Mouse (Mus musculus) forebrain, embryonic 12.5 days (tissue): ENCODE results near the gene Rap1a. TPM values are rescaled to one million over a fixed set of nuclear protein-coding genes. Genes with fewer than 3 reads are reported as not detected.

Experiments used
- ATAC-seq: fragments of 200-750 bp; cut with Nextera tagmentation; 2 replicates; pipeline ENCODE4 v1.8.0; 2017; ENCODE audit warnings: moderate TSS enrichment; ENCODE audit not compliant: low FRiP score
- H3K27ac ChIP-seq: fragments of 300-500 bp; sonication (generic); 2 replicates; pipeline ENCODE4 v1.5.1; 2016; ENCODE audit warnings: mild to moderate bottlenecking
- H3K27me3 ChIP-seq: fragments of 300-500 bp; sonication (generic); 2 replicates; pipeline ENCODE4 v1.6.1; 2016; ENCODE audit warnings: mild to moderate bottlenecking
- H3K36me3 ChIP-seq: fragments of 300-500 bp; sonication (generic); replicated peaks from 2 replicates; pipeline ENCODE4 v1.6.1; 2016; ENCODE audit warnings: mild to moderate bottlenecking
- H3K4me1 ChIP-seq: fragments of 300-500 bp; sonication (generic); 2 replicates; pipeline ENCODE4 v1.6.1; 2016
- H3K4me2 ChIP-seq: fragments of 300-500 bp; sonication (generic); 2 replicates; pipeline ENCODE4 v1.6.1; 2016; ENCODE audit warnings: mild to moderate bottlenecking, moderate library complexity
- H3K4me3 ChIP-seq: fragments of 300-500 bp; sonication (generic); replicated peaks from 2 replicates; pipeline ENCODE4 v1.5.1; 2016; ENCODE audit warnings: mild to moderate bottlenecking
- H3K9ac ChIP-seq: fragments of 300-500 bp; sonication (generic); 2 replicates; pipeline ENCODE4 v1.6.1; 2016; ENCODE audit warnings: mild to moderate bottlenecking
- H3K9me3 ChIP-seq: fragments of 300-500 bp; sonication (generic); 2 replicates; pipeline ENCODE4 v1.6.1; 2016
- WGBS: fragments of 180-500 bp; shearing (Covaris S2); methylation state at CpG from one replicate; pipeline ENCODE4 v1.1.7; 2016; 5-methylcytosine and 5-hydroxymethylcytosine counted together
- polyA plus RNA-seq: library from polyadenylated mRNA; unstranded; fragments of >200 nt; fragmentation: Nextera tagmentation; extraction: Ambion mirVana; gene quantifications from 2 replicates; pipeline ENCODE4 v1.2.1, GENCODE M21; 2016

Gene Rap1a
- polyA plus RNA-seq, 1 experiment from 2014 or later: 81.6 TPM

DNA sequence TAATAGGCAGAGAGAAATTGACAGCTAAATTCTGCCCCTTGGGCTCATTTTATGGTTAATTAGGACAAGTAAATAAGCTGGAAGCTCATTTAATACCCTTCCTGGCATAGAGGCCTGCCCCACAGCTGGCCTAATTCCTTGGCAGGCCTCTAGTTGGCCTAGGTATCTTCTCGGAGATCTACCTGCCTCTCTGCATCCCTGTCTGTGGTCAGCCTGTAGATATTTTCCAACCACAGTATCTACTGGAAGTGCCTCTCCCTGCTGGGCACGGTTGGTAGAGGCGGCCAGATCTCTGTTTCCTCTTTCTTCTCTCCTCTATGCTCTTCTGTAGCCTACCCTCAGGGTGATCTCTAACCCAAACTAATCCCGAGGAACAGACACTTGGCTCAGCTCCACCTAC, 81.2 kb downstream of the Rap1a start:
- H3K9me3 ChIP-seq: no peaks in the 10 kb centered on the region
- H3K36me3 ChIP-seq: no peaks in the 10 kb centered on the region
- H3K4me3 ChIP-seq: no peak overlapping the region
- H3K27ac ChIP-seq: no peak overlapping the region
- 69% methylated on average over 4 of the region's 4 CpGs for WGBS
- H3K4me1 ChIP-seq: peaks cover 11% of the 10 kb centered on the region
- no peak overlapping the region for H3K9ac ChIP-seq
- H3K4me2 ChIP-seq: no peak overlapping the region
- no peak for ATAC-seq
- no peaks in the 10 kb centered on the region for H3K27me3 ChIP-seq

DNA sequence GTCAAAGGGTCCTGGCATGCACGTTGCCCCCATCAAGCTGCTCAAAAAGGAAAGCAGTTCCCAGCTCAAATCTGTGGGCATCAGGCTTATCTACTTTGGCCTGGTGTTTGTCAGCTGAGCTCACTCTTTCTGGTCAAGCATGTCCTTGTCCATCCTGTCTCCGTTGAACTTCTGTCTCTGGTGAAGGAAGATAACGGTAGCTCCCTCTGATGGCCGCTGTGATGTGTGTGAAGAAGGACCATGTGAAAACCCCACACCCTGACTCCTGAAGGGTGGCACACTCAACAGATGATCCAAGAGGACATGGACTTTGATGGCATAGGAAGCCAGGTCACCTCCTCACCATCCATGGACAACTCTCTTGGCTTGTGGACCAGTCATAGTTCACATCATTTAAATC, 82.4 kb downstream of the Rap1a start:
- Histone ChIP-seq H3K4me1 (peaks cover 20% of the 10 kb centered on the region), H3K4me3 (no peak overlapping the region), H3K27ac (no peak overlapping the region), H3K27me3 (no peaks in the 10 kb centered on the region), H3K36me3 (no peaks in the 10 kb centered on the region), H3K4me2 (no peak overlapping the region), H3K9me3 (no peaks in the 10 kb centered on the region), H3K9ac (no peak overlapping the region)
- WGBS: 68% methylated on average over 4 of the region's 4 CpGs
- no peak for ATAC-seq

DNA sequence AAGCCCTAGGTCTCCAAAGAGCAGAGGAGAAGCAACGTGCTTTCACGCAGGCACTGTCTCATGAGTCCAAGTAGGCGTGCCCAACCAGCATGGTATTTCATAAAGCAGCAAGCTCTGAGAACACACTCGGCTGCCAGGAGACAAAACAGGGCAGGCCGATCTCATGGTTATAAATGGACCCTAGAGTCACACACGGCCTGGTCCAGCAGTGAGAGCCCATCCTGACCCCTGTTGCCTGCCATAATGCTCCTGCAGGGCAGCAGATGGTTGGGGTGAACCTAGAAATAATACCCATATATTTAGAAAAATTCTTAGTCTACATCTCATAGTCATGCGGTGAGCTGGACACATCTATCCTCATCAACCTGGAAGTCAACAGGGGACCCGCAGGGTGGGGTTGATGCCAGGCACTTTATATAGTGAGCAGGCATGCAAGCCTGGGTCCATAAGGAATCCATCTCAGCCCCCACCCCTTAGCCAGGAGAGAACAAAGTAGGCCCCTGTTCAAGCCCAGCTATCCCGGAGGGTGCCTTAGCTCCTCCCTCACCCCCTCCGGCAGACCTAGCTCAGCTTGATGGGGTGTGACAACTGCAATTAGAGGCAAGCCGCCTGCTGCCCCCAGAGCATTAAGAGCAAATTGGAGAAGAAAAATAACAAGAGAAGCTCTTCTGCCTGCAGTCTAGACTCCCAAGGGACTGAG, 83.1 kb downstream of the Rap1a start:
- WGBS: 57% methylated on average over 11 of the region's 11 CpGs
- H3K36me3 ChIP-seq: no peaks in the 10 kb centered on the region
- no peaks in the 10 kb centered on the region for H3K27me3 ChIP-seq
- H3K27ac ChIP-seq: peak overlapping the region; percentile 25; the same call in 1 of the 2 replicates
- no peak overlapping the region for H3K9ac ChIP-seq
- H3K4me1 ChIP-seq: peaks cover 20% of the 10 kb centered on the region
- no peak overlapping the region for H3K4me3 ChIP-seq
- H3K9me3 ChIP-seq: no peaks in the 10 kb centered on the region
- peak; percentile 73; the same call in 1 of the 2 replicates for ATAC-seq
- no peak overlapping the region for H3K4me2 ChIP-seq

DNA sequence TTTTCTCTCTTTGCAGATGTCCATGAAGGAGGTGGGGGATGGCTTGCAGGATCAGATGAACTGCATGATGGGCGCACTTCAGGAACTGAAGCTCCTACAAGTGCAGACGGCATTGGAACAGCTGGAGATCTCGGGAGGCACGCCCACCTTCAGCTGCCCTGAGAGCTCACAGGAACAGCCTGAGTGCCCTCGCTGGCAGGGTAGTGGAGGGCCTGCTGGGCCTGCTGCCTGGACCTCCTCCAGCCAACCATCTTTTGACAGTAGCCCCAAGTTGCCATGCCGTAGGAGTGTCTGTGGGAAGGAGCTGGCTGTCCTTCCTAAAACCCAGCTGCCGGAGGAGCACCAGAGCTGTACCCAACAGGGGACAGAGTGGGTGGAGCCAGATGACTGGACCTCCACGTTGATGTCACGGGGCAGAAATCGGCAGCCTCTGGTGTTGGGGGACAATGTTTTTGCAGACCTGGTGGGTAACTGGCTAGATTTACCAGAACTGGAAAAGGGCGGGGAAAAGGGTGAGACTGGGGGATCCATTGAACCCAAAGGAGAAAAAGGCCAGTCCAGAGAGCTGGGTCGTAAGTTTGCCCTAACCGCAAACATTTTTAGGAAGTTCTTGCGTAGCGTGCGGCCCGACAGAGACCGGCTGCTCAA, 84.7 kb downstream of the Rap1a start:
- 65% methylated on average over 18 of the region's 18 CpGs for WGBS
- Histone ChIP-seq H3K4me2 (no peak overlapping the region), H3K9ac (no peak overlapping the region), H3K27me3 (no peaks in the 10 kb centered on the region), H3K4me1 (peaks cover 20% of the 10 kb centered on the region), H3K4me3 (no peak overlapping the region), H3K27ac (no peak overlapping the region), H3K36me3 (no peaks in the 10 kb centered on the region), H3K9me3 (no peaks in the 10 kb centered on the region)
- no peak for ATAC-seq

DNA sequence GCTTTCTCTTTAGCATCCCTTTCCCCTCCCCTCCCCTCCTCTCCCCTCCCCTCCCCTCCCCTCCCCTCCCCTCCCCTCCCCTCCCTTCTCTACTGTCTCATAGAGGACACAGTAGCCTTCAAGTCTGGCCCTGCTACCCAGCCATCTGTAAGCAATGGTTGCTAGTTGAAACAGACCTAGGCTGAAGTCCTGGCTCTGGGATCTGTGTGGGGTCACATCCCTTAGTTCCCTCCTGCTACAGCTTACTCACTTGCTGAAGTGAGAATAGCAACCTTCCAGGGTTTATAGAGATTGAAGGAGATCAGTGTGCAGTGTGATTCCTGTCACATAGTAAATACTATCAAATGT, 86.3 kb downstream of the Rap1a start:
- Histone ChIP-seq H3K36me3 (no peaks in the 10 kb centered on the region), H3K4me1 (peaks cover 20% of the 10 kb centered on the region), H3K9me3 (no peaks in the 10 kb centered on the region), H3K27me3 (no peaks in the 10 kb centered on the region), H3K4me2 (no peak overlapping the region), H3K4me3 (no peak overlapping the region), H3K9ac (no peak overlapping the region), H3K27ac (no peak overlapping the region)
- no peak for ATAC-seq

DNA sequence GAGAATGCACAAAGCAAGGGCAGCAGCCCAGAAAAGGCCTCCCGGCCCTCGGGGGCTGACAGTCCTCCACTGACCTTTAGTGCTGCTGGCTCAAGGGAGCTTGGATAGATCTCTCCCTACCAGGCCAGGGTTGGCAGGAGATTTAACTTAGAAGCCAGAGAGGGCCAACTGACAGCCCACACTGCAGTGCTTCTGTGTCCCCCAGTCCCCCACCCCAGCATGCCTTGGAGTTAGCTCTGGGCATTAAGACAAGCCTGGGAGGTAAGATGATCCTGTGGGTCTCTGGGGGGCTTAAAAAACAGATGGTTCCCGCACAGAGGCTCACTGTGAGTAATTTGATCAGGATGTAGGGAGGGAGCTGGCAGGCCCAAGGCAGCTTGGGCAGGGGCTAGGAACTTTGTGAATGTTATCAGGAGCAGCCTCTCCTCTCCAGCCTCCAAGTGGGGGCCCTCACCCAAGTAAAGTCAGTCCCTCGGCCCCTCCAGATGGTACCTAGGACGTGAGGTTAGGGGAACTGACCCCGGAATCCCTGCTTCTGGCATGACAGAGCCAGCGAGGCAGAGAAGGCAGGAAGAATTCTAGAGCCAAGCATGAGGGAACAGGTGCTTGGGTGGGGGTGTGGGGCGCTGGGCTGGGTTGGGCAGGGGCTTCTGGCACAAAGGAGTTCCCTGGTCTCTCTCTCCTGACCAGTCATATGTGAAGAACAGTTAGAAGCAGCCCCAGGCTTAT, 86.9 kb downstream of the Rap1a start:
- Histone ChIP-seq H3K9ac (no peak overlapping the region), H3K36me3 (no peaks in the 10 kb centered on the region), H3K4me1 (peaks cover 20% of the 10 kb centered on the region), H3K4me3 (no peak overlapping the region), H3K4me2 (no peak overlapping the region), H3K27ac (peak overlapping the region; percentile 65), H3K27me3 (no peaks in the 10 kb centered on the region), H3K9me3 (no peaks in the 10 kb centered on the region)
- 0 out of 2 replicates have a peak, but pooled peaks have one; percentile 18 for ATAC-seq
- 21% methylated on average over 8 of the region's 8 CpGs for WGBS

DNA sequence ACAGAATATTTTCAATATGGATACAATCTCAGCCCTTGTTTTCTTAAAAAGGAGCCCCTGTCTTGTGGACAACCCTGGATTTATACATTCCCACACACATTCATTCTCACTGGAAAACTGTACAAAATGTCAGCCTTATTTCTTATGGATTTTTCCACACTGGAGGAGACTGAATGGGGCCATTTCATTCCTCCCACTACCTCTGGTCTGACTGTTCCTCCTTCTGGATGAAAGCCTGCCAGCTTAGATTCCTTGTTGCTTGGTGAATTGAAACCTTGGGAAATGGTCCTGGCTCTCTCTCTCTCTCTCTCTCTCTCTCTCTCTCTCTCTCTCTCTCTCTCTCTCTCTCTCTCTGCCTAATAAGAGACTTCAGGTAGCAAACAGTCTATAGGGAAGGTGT, 88.3 kb downstream of the Rap1a start:
- no peak for ATAC-seq
- H3K36me3 ChIP-seq: no peaks in the 10 kb centered on the region
- no peak overlapping the region for H3K9ac ChIP-seq
- H3K4me2 ChIP-seq: no peak overlapping the region
- no peak overlapping the region for H3K4me3 ChIP-seq
- peaks cover 13% of the 10 kb centered on the region for H3K4me1 ChIP-seq
- no peak overlapping the region for H3K27ac ChIP-seq
- H3K27me3 ChIP-seq: no peaks in the 10 kb centered on the region
- H3K9me3 ChIP-seq: no peaks in the 10 kb centered on the region

DNA sequence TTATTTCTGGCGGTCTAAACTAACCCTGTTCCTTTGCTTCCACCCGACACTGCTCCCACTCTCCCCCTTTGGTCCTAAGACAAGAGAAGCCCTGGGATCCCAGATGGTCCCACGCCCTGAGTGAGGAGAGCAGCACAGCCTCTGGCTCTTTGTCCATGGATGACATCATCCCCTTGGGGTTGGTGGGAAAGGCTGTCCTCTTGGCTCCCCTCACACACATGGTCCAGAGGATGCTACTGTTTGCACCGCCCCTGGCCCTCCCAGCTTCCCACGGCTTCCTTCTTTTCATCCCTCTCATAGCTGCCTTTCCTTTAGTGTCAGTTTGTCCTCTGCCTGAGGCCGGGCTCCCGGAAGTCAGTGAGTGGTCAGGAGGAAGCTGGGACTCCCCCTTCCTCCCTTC, 89.4 kb downstream of the Rap1a start:
- ATAC-seq: no peak
- H3K4me1 ChIP-seq: peaks cover 14% of the 10 kb centered on the region
- no peak overlapping the region for H3K27ac ChIP-seq
- WGBS: 70% methylated on average over 7 of the region's 7 CpGs
- H3K4me3 ChIP-seq: no peak overlapping the region
- no peak overlapping the region for H3K9ac ChIP-seq
- peaks cover 5% of the 10 kb centered on the region; the same call in 1 of the 2 replicates for H3K27me3 ChIP-seq
- H3K4me2 ChIP-seq: no peak overlapping the region
- no peaks in the 10 kb centered on the region for H3K36me3 ChIP-seq
- H3K9me3 ChIP-seq: no peaks in the 10 kb centered on the region

DNA sequence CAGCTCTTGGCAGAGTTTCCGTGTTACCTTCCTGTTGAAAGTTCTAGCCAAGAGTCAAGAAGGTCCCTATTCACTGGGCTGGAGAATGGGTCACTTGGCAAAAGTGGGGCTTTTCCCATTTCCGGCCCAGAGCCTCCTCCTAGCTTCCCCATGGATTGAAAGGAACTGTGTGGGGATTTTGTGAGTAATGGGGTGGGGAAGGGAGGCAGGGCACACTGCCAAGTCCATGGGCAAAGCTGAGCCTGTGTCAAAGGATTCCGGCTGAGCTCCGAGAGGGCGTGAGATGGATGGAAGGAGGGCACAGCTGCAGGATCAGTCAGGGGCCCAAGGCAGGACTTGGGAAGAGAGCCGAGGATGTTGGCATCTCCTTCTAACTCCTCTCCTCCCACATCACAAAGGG, 90.9 kb downstream of the Rap1a start:
- Histone ChIP-seq H3K27me3 (peaks cover 20% of the 10 kb centered on the region), H3K27ac (no peak overlapping the region), H3K9ac (no peak overlapping the region), H3K9me3 (no peaks in the 10 kb centered on the region), H3K4me2 (no peak overlapping the region; the same call in 1 of the 2 replicates), H3K36me3 (no peaks in the 10 kb centered on the region), H3K4me3 (no peak overlapping the region), H3K4me1 (peaks cover 23% of the 10 kb centered on the region)
- ATAC-seq: no peak
- 70% methylated on average over 6 of the region's 6 CpGs for WGBS

DNA sequence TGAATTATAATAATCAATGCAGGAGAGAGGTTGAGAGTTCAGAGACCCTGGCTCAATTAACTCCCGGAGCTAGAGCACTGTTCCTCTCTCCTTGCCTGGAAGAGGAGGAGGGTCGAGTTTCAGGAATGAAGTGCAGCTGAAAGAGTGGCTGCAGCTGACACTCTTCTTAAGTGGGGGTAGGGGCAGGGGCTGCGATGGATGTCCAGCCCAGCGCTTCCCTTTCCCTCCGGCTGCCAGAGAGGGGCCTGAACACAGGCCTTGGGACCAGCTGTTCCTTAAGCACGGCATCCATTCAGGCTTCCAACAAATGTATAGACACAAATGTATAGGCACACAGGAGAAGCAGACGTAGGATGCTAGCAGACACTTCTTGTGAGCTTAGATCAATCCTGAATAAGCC, 93.5 kb downstream of the Rap1a start:
- WGBS: 11% methylated on average over 7 of the region's 7 CpGs
- no peak overlapping the region; the same call in 1 of the 2 replicates for H3K4me2 ChIP-seq
- no peak overlapping the region for H3K4me3 ChIP-seq
- H3K9me3 ChIP-seq: no peaks in the 10 kb centered on the region
- no peaks in the 10 kb centered on the region for H3K36me3 ChIP-seq
- ATAC-seq: no peak
- H3K9ac ChIP-seq: no peak overlapping the region
- peaks cover 28% of the 10 kb centered on the region for H3K4me1 ChIP-seq
- no peak overlapping the region for H3K27ac ChIP-seq
- H3K27me3 ChIP-seq: peaks cover 31% of the 10 kb centered on the region

DNA sequence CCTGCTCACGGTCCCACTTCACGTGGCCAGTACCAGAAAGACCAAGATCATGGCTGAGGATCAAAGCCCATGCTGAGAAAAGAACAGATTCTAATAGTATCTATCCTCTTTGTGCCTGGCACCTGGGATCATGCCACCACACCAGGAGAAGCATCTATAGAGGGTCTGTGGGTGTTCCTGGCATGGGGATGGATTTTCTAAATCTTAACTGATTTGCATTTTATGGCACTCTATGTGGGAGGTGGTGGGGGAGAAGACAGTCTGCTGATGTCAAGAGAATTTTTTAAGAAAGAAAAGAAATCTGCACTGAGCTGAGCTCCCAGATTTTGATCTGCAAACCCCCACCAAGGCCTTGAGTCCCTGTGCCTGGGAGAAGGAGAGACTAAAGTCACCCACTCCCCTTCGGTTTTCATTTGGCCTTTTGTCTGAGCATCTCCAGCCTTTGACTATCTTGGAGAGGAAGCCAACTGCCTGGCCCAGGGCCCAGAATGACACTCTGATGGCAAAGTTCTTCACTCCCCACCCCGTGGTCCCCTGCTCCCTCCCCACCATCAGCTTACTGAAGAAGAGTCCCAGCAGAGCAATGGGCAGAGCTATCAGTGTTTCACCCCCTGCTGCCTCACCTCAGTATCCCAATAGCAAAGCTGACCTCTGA, 94.6 kb downstream of the Rap1a start:
- ATAC-seq: no peak
- Histone ChIP-seq H3K27me3 (peaks cover 41% of the 10 kb centered on the region), H3K4me3 (peak overlapping the region; percentile 55; the same call in 1 of the 2 replicates), H3K9me3 (no peaks in the 10 kb centered on the region), H3K9ac (no peak overlapping the region), H3K4me1 (peaks cover 28% of the 10 kb centered on the region), H3K4me2 (peak overlapping the region; percentile 97), H3K36me3 (no peaks in the 10 kb centered on the region), H3K27ac (no peak overlapping the region)
- 34% methylated on average over 4 of the region's 4 CpGs for WGBS

DNA sequence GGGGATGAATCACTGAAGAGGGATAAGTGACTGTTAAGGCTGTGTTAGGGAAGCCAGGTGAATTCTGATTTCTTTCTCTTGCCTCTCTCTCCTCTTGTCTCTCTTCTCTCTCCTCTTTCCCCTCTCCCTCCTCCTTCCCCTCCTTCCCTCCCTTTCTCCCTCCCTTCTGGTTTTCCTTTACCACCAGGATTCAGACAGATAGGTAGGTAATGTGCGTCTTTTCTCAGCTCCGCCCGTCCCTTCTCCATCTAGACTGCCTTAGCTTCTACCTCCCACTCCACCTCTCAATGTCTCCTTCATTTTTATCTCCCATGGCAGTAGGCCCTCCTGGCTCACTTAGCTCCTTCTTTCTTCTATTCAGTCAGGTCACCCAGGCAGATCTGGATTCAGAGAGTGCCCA, 95.6 kb downstream of the Rap1a start:
- no peak overlapping the region for H3K27ac ChIP-seq

More for the DNA sequence above, 95.6 kb downstream of the Rap1a start:
- H3K36me3 ChIP-seq: no peaks in the 10 kb centered on the region
- no peaks in the 10 kb centered on the region for H3K9me3 ChIP-seq
- WGBS: 7% methylated on average over 3 of the region's 3 CpGs
- H3K4me3 ChIP-seq: peak overlapping the region; percentile 55
- peak overlapping the region; percentile 97 for H3K4me2 ChIP-seq
- H3K4me1 ChIP-seq: peaks cover 28% of the 10 kb centered on the region
- peaks cover 41% of the 10 kb centered on the region for H3K27me3 ChIP-seq
- ATAC-seq: no peak
- H3K9ac ChIP-seq: peak overlapping the region; percentile 73
